Mouse (Mus musculus): ENCODE results near the gene Tmem253.

The Tmem253 gene

GRCm38 (mm10) chr14:52013771-52014219, 1.7 kb upstream of the Tmem253 start:
- CTCF ChIA-PET, result interaction anchor here in 3 of 4 experiments (0.5 to 1.5 kb wide), 7 partner anchors 9 to 227 kb away, joined by 3 to 7 read pairs (median 3); no protein-coding TSS in a partner anchor

DNA sequence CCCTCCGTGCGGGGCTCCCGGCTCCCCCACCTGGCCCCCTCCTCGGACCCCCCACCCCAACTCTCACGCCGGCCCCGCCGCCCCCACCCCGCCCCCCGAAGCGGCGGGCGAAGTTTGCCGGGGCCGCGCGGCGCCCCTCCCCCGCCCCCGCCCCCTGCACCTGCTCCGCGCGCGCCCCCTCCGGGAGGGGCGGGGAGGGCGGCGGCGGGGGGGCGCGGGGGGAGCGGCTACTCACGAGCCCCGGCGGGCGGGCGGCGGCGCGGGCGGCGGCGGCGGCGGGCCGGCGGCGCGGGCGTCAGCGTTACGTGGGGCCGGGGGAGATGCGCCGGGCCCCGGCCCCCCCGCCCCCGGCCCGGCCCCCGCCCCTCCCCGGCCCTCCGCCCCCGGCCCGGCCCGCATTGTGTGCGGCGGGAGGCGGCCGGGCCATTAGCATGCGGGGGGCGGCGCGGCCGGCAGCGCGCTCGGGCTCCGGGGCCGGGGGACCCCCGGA, 1.1 kb upstream of the Tmem253 start:
- POLR2A ChIA-PET, result interaction anchor here in 3 of 4 experiments (0.6 to 6.7 kb wide), 25 partner anchors 6 to 138 kb away, joined by 3 to 245 read pairs (median 6); partner anchors contain the start of genes Zfp219 (in 2 of the 3), Hnrnpc (in 1 of the 3) and Mettl17 (in 1 of the 3)
- CTCF ChIA-PET, result interaction anchor here in 2 of 4 experiments (0.5 to 1.5 kb wide), 3 partner anchors 9 to 228 kb away, joined by 3 to 7 read pairs (median 3); no protein-coding TSS in a partner anchor

More at GRCm38 (mm10) chr14:52013771-52014219, 1.7 kb upstream of the Tmem253 start:
- POLR2A ChIA-PET, result interaction anchor here in 3 of 4 experiments (0.6 to 6.7 kb wide), 33 partner anchors 7 to 531 kb away, joined by 3 to 245 read pairs (median 5); partner anchors contain the start of genes Hnrnpc (in 2 of the 3), Zfp219 (in 2 of the 3), Mettl17 (in 1 of the 3) and Supt16 (in 1 of the 3)

DNA sequence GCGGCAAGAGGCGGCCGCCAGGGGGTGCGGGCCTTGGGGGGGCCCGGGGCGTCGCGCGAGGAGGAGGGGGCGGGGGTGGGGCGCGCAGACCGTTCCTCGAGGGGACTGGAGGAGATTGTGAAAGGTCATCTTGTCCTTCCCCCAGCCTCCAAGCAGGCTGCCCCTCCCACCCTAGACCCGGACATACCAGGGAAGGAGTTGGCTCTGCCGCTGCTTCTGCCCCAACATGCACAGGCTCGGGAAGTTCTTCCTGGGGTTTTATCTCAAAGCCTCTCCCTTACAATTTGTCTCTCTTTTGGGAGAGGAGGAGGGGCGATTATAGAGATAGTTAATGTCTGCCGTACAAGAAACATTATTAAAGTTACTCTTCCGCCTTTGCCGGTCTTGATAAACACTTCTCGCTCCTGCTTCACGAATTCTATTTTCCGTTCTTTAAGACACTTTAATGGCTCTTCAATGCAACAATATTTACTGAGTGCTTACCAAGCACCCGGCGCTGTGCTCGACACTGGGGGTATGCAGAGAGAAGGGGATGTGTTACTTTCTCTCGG, 622 bp upstream of the Tmem253 start:
- CTCF ChIA-PET, result no interaction called here
- POLR2A ChIA-PET, result interaction anchor here in 2 of 4 experiments (1.0 to 14.4 kb wide), 4 partner anchors 10 to 87 kb away, joined by 3 to 190 read pairs (median 47); partner anchors contain the start of gene Hnrnpc (in 1 of the 2)

- POLR2A ChIA-PET, result interaction anchor here in 3 of 4 experiments (0.6 to 14.4 kb wide), 24 partner anchors 6 to 262 kb away, joined by 3 to 245 read pairs (median 8); partner anchors contain the start of genes Hnrnpc (in 2 of the 3) and Mettl17 (in 1 of the 3)
- CTCF ChIA-PET, result interaction anchor here in 2 of 4 experiments (0.8 to 6.1 kb wide), 7 partner anchors 7 to 98 kb away, joined by 3 to 87 read pairs (median 4); partner anchors contain the start of gene Tppp2 (in 1 of the 2)
Observed at GRCm38 (mm10) chr14:52016625-52017405, 1.4 kb downstream of the Tmem253 start.

DNA sequence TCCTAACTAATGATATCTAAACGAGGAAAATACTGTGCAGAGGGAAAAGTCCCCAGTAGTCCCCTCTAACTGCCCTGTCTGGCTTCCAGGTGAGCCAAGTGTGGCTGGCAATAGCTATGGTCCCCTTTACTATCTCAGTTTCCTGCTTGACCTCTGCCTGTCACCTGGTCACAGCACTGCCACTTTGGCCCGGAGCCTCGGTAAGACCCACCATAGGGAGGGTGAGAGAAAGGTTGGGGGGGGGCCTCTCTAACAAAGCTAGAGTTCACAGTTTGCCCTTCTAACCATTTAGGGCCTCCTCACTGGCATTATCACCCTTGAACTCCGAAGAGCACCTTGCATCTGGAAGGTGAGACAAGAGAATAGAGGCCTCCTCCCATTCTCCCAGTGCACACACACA, 2.2 kb downstream of the Tmem253 start:
- CTCF ChIA-PET, result interaction anchor here in 3 of 4 experiments (0.8 to 6.1 kb wide), 11 partner anchors 8 to 102 kb away, joined by 3 to 87 read pairs (median 5); partner anchors contain the start of gene Tppp2 (in 1 of the 3)
- POLR2A ChIA-PET, result interaction anchor here (0.6 to 14.4 kb wide), 44 partner anchors 6 to 261 kb away, joined by 3 to 245 read pairs (median 10); partner anchors contain the start of genes Hnrnpc (in 2 of the 4), Mettl17 (in 1 of the 4) and Ndrg2 (in 1 of the 4)

- ChIA-PET CTCF (interaction anchor here (0.6 to 6.1 kb wide), 15 partner anchors 8 to 298 kb away, joined by 3 to 87 read pairs (median 4); partner anchors contain the start of gene Slc39a2 (in 1 of the 4)), POLR2A (interaction anchor here (0.5 to 14.4 kb wide), 68 partner anchors 6 to 261 kb away, joined by 3 to 245 read pairs (median 7); partner anchors contain the start of genes Hnrnpc (in 3 of the 4), Mettl17 (in 2 of the 4), Arhgef40 (in 1 of the 4) and Chd8 (in 1 of the 4))
Observed at GRCm38 (mm10) chr14:52018248-52019050, 3.0 kb downstream of the Tmem253 start.

DNA sequence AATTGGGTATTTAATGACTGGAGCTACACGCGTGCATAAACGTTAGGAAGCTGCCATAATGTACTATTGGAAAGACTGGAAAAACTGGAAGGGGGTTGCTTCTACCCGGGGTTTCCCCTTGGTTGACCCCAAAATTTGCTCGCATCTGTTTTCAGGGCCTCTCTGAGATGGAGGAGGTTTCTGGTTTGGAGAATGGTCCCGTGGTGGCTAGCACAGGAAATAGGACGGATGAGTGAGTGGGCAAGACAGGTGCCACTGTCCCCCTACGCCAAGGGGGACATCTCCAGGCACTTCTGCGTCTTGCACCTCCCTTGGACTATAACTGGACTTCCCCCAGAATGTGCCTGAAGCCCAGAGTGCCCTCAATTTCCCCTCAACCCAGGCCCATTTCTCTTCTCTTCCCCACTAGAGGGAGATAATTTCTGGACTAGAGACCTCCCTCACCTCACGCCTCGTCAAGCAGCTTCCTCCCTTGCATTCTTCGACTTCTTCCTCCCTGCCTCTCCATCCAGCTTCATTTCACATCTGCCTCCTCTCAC, 3.7 kb downstream of the Tmem253 start:
- ChIA-PET CTCF (interaction anchor here (0.6 to 6.1 kb wide), 18 partner anchors 9 to 298 kb away, joined by 3 to 87 read pairs (median 5); partner anchors contain the start of genes Rab2b (in 1 of the 4), Slc39a2 (in 1 of the 4) and Tox4 (in 1 of the 4)), POLR2A (interaction anchor here (0.6 to 14.4 kb wide), 70 partner anchors 7 to 294 kb away, joined by 3 to 245 read pairs (median 8); partner anchors contain the start of genes Hnrnpc (in 3 of the 4), Ndrg2 (in 2 of the 4), Arhgef40 (in 1 of the 4) and Chd8 (in 1 of the 4))

DNA sequence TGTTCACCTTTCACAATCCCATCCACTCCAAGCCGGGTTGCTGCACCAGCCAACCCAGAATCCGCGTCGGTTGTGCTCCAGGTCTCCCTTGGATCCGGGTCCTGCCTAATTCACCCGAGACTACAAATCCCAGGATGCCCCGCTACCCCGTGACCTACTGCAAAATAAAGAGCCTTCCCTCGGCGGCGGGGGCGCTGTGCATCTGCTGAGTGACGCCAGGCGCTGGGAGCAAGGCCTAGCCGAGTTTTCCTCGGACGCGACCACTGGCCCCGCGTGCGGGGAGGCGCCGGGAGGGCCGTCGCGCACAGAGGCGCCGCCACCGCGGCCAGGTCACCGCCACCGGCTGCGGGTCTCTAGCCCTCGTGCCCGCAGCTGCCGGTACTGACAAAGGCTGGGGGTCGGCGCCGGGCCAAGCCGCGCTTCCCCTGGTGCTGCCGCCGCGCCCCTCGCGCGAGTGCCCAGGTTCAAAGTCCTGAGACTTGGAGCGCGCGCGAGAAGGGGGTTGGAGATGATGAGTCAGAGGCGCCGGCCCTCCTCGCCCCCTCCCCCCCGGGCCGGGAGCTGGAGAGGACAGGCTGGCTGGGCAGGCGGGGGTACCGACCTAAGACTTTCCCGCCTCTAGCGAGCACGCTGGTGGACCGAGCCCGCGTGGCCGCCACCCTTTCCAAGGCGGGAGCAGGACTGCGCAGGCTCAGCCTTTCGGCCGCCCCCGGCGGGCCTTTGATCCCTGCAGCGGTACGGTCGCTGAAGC, 4.3 kb downstream of the Tmem253 start:
- CTCF ChIA-PET, result interaction anchor here (0.5 to 6.1 kb wide), 21 partner anchors 9 to 297 kb away, joined by 3 to 87 read pairs (median 4); partner anchors contain the start of genes Hnrnpc (in 1 of the 4), Rab2b (in 1 of the 4), Slc39a2 (in 1 of the 4) and Tox4 (in 1 of the 4)
- POLR2A ChIA-PET, result interaction anchor here (0.5 to 14.4 kb wide), 123 partner anchors 8 to 1222 kb away, joined by 3 to 245 read pairs (median 5); partner anchors contain the start of genes Hnrnpc (in 3 of the 4), Mettl3 (in 3 of the 4), Rab2b (in 3 of the 4) and Tox4 (in 3 of the 4)

DNA sequence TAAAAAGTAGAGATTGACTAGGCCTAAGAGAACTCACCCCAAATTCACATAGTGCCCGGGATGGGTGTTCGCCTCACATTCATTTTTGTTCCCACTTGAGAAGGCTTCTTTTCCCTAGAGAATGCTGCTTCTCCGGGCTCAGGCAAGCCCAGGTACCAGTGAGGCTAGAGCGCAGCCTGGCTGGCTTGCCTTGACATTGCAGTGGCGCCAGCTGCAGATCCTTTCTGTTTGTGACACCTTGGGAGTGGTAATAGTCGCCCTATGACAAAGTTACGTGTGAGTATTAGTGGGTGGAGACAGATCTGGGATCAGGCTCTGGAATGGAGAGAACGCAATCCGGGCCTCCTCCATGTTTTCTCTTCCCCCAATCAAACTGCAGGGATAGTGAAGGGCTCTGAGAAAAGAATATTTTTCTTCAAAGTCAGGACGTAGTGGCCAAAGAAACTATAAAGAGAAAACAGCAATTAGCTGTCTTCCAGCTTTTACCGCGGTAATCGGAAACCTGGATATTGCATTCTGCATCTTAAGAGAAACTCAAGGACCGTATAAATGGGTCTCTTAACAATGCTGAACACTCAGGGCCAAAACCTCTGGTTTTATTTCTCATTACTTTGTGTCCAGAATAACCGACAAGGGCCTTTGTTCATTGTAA, 5.2 kb downstream of the Tmem253 start, which contains the start of gene Zfp219:
Gene Zfp219 (minus strand): TSS at position 248 of the 652 bp plus-strand sequence.
- POLR2A ChIA-PET, result interaction anchor here (0.5 to 14.4 kb wide), 111 partner anchors 8 to 1223 kb away, joined by 3 to 245 read pairs (median 5); partner anchors contain the start of genes Hnrnpc (in 3 of the 4), Mettl3 (in 3 of the 4), Rab2b (in 3 of the 4) and Tox4 (in 3 of the 4)

DNA sequence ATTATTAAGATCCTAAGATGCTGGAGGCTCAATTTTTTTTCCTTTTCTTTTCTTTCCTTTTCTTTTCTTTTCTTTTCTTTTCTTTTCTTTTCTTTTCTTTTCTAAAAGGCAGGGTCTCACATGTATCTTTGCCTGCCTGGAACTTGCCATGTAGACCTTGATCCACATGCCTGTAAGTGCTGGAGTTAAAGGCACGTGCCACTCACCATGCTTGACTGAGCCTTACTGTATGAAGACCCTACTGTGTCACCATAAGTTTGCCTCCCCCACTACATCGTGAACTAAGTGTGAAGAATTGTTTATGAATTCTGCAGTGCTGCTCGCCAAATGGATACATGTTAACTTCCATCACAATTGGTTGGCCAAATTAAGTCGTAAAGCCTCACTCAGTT, 5.7 kb downstream of the Tmem253 start:
- POLR2A ChIA-PET, result interaction anchor here (0.6 to 14.4 kb wide), 63 partner anchors 8 to 932 kb away, joined by 3 to 245 read pairs (median 10); partner anchors contain the start of genes Hnrnpc (in 3 of the 4), Mettl17 (in 3 of the 4), Rab2b (in 2 of the 4) and Tox4 (in 2 of the 4)
- CTCF ChIA-PET, result interaction anchor here in 3 of 4 experiments (1.1 to 6.1 kb wide), 5 partner anchors 12 to 83 kb away, joined by 3 to 87 read pairs (median 8); partner anchors contain the start of gene Hnrnpc (in 1 of the 3)

More for the DNA sequence above, 5.2 kb downstream of the Tmem253 start, which contains the start of gene Zfp219:
- CTCF ChIA-PET, result interaction anchor here (0.5 to 6.1 kb wide), 16 partner anchors 8 to 296 kb away, joined by 3 to 87 read pairs (median 4); partner anchors contain the start of genes Hnrnpc (in 1 of the 4), Rab2b (in 1 of the 4) and Tox4 (in 1 of the 4)

DNA sequence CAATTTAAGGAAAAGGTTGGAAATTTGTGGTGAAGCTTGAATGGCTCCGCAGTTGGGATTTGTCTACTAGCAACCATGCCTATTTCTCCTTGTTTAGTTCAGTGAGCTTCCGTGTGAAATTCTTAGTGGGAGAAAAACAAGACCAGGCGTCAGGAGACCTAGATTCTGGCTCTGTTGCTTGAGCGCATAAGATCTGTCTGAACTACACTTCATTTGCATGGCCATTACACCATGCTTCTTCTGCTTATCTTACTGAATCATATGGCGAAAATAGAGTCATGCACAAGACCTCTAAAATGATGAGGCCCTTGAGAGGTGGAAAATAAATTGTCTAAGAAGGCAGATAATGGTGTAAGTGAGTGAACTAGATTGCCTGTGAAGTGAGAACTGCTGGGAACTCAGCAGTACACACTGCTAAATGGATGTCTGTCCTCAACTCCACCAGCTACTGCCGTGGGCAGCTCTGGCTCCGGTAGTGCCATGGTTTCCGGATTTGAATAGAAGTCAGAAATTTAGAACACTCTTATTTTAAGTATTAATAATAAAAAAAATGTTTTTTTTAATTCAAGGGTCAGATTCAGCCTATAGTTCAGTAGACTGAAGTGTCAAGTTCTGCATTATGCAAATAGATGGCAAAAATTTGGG, 6.2 kb downstream of the Tmem253 start:
- CTCF ChIA-PET, result interaction anchor here in 3 of 4 experiments (0.6 to 6.1 kb wide), 6 partner anchors 12 to 403 kb away, joined by 3 to 87 read pairs (median 5); no protein-coding TSS in a partner anchor
- POLR2A ChIA-PET, result interaction anchor here in 3 of 4 experiments (0.6 to 14.4 kb wide), 55 partner anchors 8 to 292 kb away, joined by 3 to 245 read pairs (median 10); partner anchors contain the start of genes Hnrnpc (in 3 of the 3), Arhgef40 (in 1 of the 3), Chd8 (in 1 of the 3) and Mettl17 (in 1 of the 3)

DNA sequence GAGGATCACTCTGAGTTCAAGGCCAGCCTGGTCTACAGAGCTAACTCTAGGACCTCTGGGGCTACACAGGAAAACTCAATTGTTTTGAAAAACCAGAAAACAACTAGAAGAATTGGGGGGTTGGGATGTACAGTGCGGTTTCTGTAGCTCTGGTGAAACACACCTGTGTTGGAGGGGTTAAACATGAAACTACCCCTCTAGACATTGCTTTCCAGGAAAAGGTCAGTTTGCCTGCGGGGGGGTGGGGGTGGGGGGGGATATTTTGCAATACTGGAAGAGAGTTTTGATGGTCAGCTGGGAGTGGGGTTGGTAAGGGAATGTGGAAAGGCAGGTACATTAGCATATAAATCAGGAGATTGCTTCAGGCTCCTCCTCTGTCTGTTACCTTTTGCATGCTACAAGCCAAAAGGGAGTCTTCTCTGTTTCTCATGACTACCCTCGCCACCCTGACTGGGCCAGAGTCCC, 6.8 kb downstream of the Tmem253 start:
- ChIA-PET POLR2A (interaction anchor here in 3 of 4 experiments (0.6 to 14.4 kb wide), 88 partner anchors 9 to 1555 kb away, joined by 3 to 245 read pairs (median 5); partner anchors contain the start of genes Hnrnpc (in 3 of the 3), Mettl17 (in 2 of the 3), Arhgef40 (in 1 of the 3) and Chd8 (in 1 of the 3)), CTCF (interaction anchor here (0.6 to 6.1 kb wide), 14 partner anchors 12 to 402 kb away, joined by 3 to 87 read pairs (median 6); partner anchors contain the start of gene Hnrnpc (in 1 of the 4))

- POLR2A ChIA-PET, result interaction anchor here (0.6 to 14.4 kb wide), 84 partner anchors 9 to 1554 kb away, joined by 3 to 245 read pairs (median 5); partner anchors contain the start of genes Hnrnpc (in 4 of the 4), Mettl17 (in 2 of the 4), Arhgef40 (in 1 of the 4) and Chd8 (in 1 of the 4)
- CTCF ChIA-PET, result interaction anchor here (0.6 to 1.8 kb wide), 18 partner anchors 12 to 285 kb away, joined by 3 to 10 read pairs (median 3); partner anchors contain the start of gene Hnrnpc (in 1 of the 4)
Observed at GRCm38 (mm10) chr14:52022709-52023459, 7.4 kb downstream of the Tmem253 start.

All from embryonic stem cell, embryonic (primary cell).